Mouse (Mus musculus): Measurements from ENCODE around the gene Cit.

Gene Cit

GRCm38 (mm10) chr5:115851029-115851365, 5.9 kb downstream of the Cit start:
- no peak for DNase-seq (ENCODE audit: low read depth, low spot score)

GRCm38 (mm10) chr5:115852431-115852830, 7.4 kb downstream of the Cit start:
- DNase-seq (ENCODE audit: low read depth, low spot score): no peak

GRCm38 (mm10) chr5:115853691-115854090, 8.6 kb downstream of the Cit start:
- peak; percentile 31 for DNase-seq (ENCODE audit: low read depth, low spot score)

GRCm38 (mm10) chr5:115854370-115854769, 9.3 kb downstream of the Cit start:
- DNase-seq (ENCODE audit: low read depth, low spot score): peak; percentile 58

GRCm38 (mm10) chr5:115858652-115859051, 13.6 kb downstream of the Cit start:
- no peak for DNase-seq (ENCODE audit: low read depth, low spot score)

- DNase-seq (ENCODE audit: low read depth, low spot score): no peak
These were observed 14.4 kb downstream of the Cit start for GRCm38 (mm10) chr5:115859461-115859860.

- no peak for DNase-seq (ENCODE audit: low read depth, low spot score)
These were observed 16.9 kb downstream of the Cit start for GRCm38 (mm10) chr5:115861991-115862390.

- no peak for DNase-seq (ENCODE audit: low read depth, low spot score)
These were observed 17.4 kb downstream of the Cit start for GRCm38 (mm10) chr5:115862439-115862838.

- DNase-seq (ENCODE audit: low read depth, low spot score): no peak
These were observed 21.2 kb downstream of the Cit start for GRCm38 (mm10) chr5:115866296-115866695.

GRCm38 (mm10) chr5:115868540-115868939, 23.5 kb downstream of the Cit start:
- DNase-seq (ENCODE audit: low read depth, low spot score): no peak

- peak; percentile 53 for DNase-seq (ENCODE audit: low read depth, low spot score)
These were observed 24.1 kb downstream of the Cit start for GRCm38 (mm10) chr5:115869198-115869597.

- no peak for DNase-seq (ENCODE audit: low read depth, low spot score)
These were observed 26.1 kb downstream of the Cit start for GRCm38 (mm10) chr5:115871153-115871552.

GRCm38 (mm10) chr5:115872106-115872505, 27.0 kb downstream of the Cit start:
- no peak for DNase-seq (ENCODE audit: low read depth, low spot score)

GRCm38 (mm10) chr5:115872956-115873355, 27.9 kb downstream of the Cit start:
- no peak for DNase-seq (ENCODE audit: low read depth, low spot score)

- DNase-seq (ENCODE audit: low read depth, low spot score): no peak
These were observed 32.3 kb downstream of the Cit start for GRCm38 (mm10) chr5:115877425-115877824.

GRCm38 (mm10) chr5:115882165-115882564, 37.1 kb downstream of the Cit start:
- no peak for DNase-seq (ENCODE audit: low read depth, low spot score)

GRCm38 (mm10) chr5:115884429-115884828, 39.4 kb downstream of the Cit start:
- no peak for DNase-seq (ENCODE audit: low read depth, low spot score)

- no peak for DNase-seq (ENCODE audit: low read depth, low spot score)
These were observed 48.7 kb downstream of the Cit start for GRCm38 (mm10) chr5:115893772-115894171.

- DNase-seq (ENCODE audit: low read depth, low spot score): no peak
These were observed 52.0 kb downstream of the Cit start for GRCm38 (mm10) chr5:115897036-115897435.

GRCm38 (mm10) chr5:115907037-115908009, 62.2 kb downstream of the Cit start:
- DNase-seq (ENCODE audit: low read depth, low spot score): peak; percentile 23

GRCm38 (mm10) chr5:115908251-115908650, 63.2 kb downstream of the Cit start:
- DNase-seq (ENCODE audit: low read depth, low spot score): no peak

GRCm38 (mm10) chr5:115908699-115909098, 63.6 kb downstream of the Cit start:
- no peak for DNase-seq (ENCODE audit: low read depth, low spot score)

- DNase-seq (ENCODE audit: low read depth, low spot score): no peak
These were observed 64.0 kb downstream of the Cit start for GRCm38 (mm10) chr5:115909106-115909505.

Measured in ES-CJ7 (cell line).